Mouse (Mus musculus) v-Abl transformed pro-B cells (cell line): ENCODE data around the gene Ang2.

ENCODE experiments used
- in situ Hi-C, 2 experiments: fragments of 400-800 bp; cut with MboI; formaldehyde crosslinking; loops; one replicate each; pipeline ENCODE4 v1.15.1; 2025; ENCODE audit not compliant: unreplicated experiment in 2 of 2

Ang2 gene

DNA sequence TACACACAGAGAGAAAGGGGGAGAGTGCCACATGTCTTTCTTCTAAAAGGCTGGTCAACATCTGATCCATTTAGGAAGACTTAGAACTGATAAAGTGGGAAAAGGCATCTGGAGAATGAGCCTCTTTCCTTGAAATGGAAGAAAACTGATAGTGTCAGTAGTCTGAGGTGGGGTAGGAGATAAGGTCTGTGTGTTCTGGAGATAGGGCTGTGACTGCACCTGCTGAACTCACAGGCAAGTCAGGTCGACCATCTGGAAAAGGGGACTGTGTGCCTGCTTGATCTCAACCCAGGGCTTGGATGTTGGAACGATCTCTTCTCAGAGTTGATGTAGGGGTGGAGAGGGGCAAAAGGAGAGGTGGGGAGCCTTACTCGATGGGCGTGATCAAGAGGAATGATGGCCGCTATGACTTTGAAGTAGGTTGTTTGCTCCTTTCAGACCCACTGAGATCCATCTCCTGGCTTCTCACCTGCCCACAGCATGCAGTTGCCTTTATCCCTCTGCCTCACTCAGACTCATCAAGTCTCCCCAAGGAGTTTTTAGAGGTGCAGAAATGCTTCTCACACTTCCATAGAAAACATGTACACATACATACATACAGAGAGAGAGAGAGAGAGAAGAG, 46.6 kb downstream of the Ang2 start:
- in situ Hi-C loops = no loop called here

DNA sequence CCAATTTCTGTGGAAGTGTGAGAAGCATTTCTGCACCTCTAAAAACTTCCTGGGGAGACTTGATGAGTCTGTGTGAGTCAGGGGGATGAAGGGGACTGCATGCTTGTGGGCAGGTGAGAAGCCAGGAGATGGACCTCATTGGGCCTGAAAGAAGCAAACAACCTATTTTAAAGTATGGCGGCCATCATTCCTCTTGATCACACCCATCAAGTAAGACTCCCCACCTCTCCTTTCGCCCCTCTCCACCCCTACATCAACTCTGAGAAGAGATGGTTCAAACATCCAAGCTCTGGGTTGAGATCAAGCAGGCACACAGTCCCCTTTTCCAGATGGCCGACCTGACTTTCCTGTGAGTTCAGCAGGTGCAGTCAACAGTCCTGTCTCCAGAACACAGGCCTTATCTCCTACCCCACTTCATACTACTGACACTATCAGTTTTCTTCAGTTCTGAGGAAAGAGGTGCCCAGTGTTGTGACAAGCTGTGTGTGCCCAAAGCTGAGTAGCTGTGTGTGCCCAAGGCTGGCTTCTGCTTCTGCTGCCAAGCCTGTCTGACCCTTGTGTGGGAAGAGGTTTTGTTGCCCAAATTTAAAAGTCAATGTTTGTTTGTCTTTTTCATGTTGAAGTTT, 48.6 kb downstream of the Ang2 start:
- in situ Hi-C loops = no loop called here

DNA sequence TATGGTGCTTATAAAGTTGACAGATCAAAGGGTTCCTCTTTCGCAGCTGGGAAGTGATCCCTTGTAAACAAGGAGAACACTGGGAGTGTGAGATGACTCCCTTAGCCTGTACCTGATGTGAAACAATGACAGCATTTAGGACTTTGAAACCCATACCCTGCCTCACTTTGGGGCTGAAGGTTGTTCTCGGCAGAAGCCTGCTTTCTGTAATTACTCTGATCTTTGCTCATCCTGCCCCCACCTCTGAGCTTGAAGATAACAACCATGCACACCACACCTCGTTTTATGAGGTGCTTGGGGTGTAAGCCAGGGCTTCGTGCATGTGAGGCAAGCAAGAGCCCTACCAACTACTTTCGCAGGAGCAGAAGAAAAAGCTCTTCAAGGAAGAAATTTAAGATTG, 49.8 kb downstream of the Ang2 start:
- in situ Hi-C loops = no loop called here

DNA sequence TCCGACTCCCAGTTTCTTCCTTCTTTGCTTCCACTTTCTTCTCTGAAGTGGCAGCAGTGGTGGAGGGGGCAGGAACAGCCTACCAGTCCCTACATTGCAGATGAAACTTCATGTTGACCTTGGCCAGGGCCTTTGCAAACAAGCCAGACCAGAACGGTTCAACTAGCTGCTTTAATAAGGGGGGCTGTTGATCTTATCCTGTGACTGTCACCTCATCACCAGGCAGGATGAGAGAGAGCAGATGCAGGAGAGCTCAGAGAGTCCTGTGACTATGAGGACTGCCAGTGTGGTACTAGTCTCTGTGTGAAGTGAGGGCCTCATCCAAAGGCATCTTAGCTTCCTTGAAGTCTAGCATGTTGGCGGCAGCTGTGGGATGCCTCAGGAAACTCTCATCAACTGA, 50.9 kb downstream of the Ang2 start:
- in situ Hi-C loops = no loop called here

DNA sequence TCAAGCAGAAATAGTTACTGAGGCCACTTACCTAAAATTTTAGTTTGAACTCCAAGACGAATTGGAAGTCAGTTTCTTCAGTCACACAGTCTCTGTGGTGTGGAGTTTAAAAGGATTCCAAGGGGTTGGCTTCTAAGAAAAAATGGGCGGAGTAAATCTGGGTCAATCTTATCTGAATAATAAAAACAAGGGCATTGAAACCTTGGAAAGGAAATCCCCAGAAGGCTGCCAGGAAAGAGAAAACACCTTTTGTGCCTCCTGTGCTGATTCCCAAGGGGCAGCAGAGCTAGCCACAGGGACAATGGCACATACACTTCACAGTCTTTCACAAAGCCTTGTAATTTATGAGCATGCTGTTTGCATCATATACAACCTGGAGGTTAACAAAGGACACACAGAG, 52.3 kb downstream of the Ang2 start, which contains the start of gene Rnase1:
Rnase1 (minus strand) TSS at position 101 of the 400 bp plus-strand sequence.
- in situ Hi-C loops = no loop called here

DNA sequence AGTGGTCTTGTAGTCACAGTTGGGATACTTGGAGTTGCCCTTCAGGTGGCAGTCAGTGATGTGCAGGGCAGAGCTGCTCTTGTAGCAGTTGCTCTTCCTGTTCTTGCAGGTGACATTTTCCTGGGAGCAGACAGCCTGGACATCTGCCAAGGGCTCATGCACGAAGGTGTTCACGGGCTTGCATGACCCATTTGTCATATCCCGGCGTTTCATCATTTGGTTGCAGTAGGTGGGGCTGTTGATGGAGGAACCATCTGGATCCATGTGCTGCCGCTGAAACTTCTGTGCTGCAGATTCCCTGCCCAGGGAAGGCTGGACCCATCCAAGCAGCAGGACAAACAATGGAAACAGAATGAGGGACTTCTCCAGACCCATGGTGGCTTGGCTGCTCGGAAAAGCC, 53.4 kb downstream of the Ang2 start:
- in situ Hi-C loops = no loop called here
